Comparison of ENCODE assay signal across 8 mouse cellular contexts in the genomic region with DNA sequence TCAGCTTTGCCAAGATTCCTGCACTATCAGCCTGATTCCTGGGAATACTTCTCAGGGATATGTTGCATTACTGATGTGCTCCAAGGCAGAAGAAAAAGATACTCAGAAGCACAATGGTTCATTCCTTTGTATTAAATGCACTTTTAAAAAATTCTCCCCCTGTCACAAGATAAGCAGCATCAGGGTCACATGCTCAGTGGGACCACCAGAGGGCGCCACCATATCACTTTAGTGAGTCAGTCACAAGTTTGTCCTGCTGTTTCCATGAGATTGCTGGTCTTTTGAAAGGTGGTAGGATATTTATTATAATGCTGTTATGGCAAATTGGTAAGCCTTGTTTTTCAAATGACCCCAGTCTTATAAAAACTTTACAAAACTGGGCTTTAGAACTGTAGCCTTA. TPM values are rescaled to one million over a fixed set of nuclear protein-coding genes. Genes with fewer than 3 reads are reported as not detected.
DNase-seq lines count a peak whose midpoint lies in the region; ATAC-seq and TF ChIP-seq lines count a peak whose summit lies in the region.

No protein-coding gene starts in this region.

- peak; percentile 64 for DNase-seq in forebrain, embryonic 14.5 days (ENCODE audit: low spot score)
- peak; percentile 29 for DNase-seq in ovary, postnatal 14 days (ENCODE audit: low spot score)
- DNase-seq in ovary, postnatal 10 days (ENCODE audit: low spot score), result no peak
- peak; percentile 76 for DNase-seq in brain, embryonic 14.5 days (ENCODE audit: low read depth)
- peak; percentile 65 for DNase-seq in gastrocnemius, postnatal 10 days
- DNase-seq in liver, embryonic 14.5 days (ENCODE audit: low read depth in 3 of 3, low spot score in 3 of 3), result peak in 2 of 3 experiments; percentile 1 to 7
- peak; percentile 57 for DNase-seq in splenic B cell, adult 2 months (ENCODE audit: low read depth, low spot score)

- no peaks in the 10 kb centered on the region for H3K4me1 ChIP-seq in forebrain, embryonic 14.5 days (ENCODE audit: control insufficient read depth, insufficient read depth, low read length)
- no peaks in the 10 kb centered on the region for H3K4me1 ChIP-seq in forebrain, embryonic 13.5 days
- no peaks in the 10 kb centered on the region for H3K4me1 ChIP-seq in liver, embryonic 14.5 days (replicated peaks; ENCODE audit: control insufficient read depth in 2 of 2, insufficient read depth in 2 of 2, low read length in 1 of 2)

- WGBS in forebrain, embryonic 14.5 days, result 0% methylated on average over 1 of the region's 1 CpGs
- 0% methylated on average over 1 of the region's 1 CpGs for WGBS in forebrain, embryonic 13.5 days
- WGBS in liver, embryonic 14.5 days (ENCODE audit: insufficient replicate concordance), result 0% methylated on average over 1 of the region's 1 CpGs

- no peak overlapping the region for H3K4me3 ChIP-seq in forebrain, embryonic 14.5 days (ENCODE audit: low read depth, low read length)
- H3K4me3 ChIP-seq in forebrain, embryonic 13.5 days, result no peak overlapping the region
- H3K4me3 ChIP-seq in liver, embryonic 14.5 days (ENCODE audit: insufficient read depth in 1 of 2, low read depth in 2 of 2, low read length in 2 of 2), result no peak overlapping the region

- no peaks in the 10 kb centered on the region for H3K27me3 ChIP-seq in forebrain, embryonic 14.5 days (replicated peaks; ENCODE audit: control insufficient read depth, insufficient read depth, low read length)
- H3K27me3 ChIP-seq in forebrain, embryonic 13.5 days, result no peaks in the 10 kb centered on the region
- no peaks in the 10 kb centered on the region for H3K27me3 ChIP-seq in liver, embryonic 14.5 days (ENCODE audit: control insufficient read depth, insufficient read depth, low read length)
- H3K27me3 ChIP-seq in splenic B cell, adult 2 months (ENCODE audit: control insufficient read depth, insufficient read depth, low read length, poor library complexity, severe bottlenecking), result no peaks in the 10 kb centered on the region

- H3K4me2 ChIP-seq in forebrain, embryonic 14.5 days (ENCODE audit: low read length), result no peak overlapping the region
- no peak overlapping the region for H3K4me2 ChIP-seq in forebrain, embryonic 13.5 days
- H3K4me2 ChIP-seq in liver, embryonic 14.5 days (ENCODE audit: low read depth), result no peak overlapping the region

- H3K9ac ChIP-seq in forebrain, embryonic 14.5 days (ENCODE audit: low read length), result no peak overlapping the region
- H3K9ac ChIP-seq in forebrain, embryonic 13.5 days, result no peak overlapping the region
- H3K9ac ChIP-seq in liver, embryonic 14.5 days (replicated peaks), result no peak overlapping the region

- TF ChIP-seq POLR2A in brain, embryonic 14.5 days (IDR thresholded peaks at IDR 0.05; ENCODE audit: borderline replicate concordance, extremely low read depth, insufficient read depth, insufficient read length, poor library complexity, severe bottlenecking), result no peak

- H3K36me3 ChIP-seq in forebrain, embryonic 14.5 days (ENCODE audit: control insufficient read depth, insufficient read depth, low read length), result no peaks in the 10 kb centered on the region
- H3K36me3 ChIP-seq in forebrain, embryonic 13.5 days (ENCODE audit: poor library complexity, severe bottlenecking), result no peaks in the 10 kb centered on the region
- H3K36me3 ChIP-seq in liver, embryonic 14.5 days (replicated peaks; ENCODE audit: control insufficient read depth, insufficient read depth, low read depth), result no peaks in the 10 kb centered on the region
- H3K36me3 ChIP-seq in splenic B cell, adult 2 months (ENCODE audit: control insufficient read depth, insufficient read depth, low read length, poor library complexity, severe bottlenecking), result no peaks in the 10 kb centered on the region

- no peak overlapping the region for H3K27ac ChIP-seq in forebrain, embryonic 14.5 days (ENCODE audit: low read depth, low read length)
- no peak overlapping the region for H3K27ac ChIP-seq in forebrain, embryonic 13.5 days
- H3K27ac ChIP-seq in liver, embryonic 14.5 days, result no peak overlapping the region

- peak; percentile 71; the same call in 1 of the 2 replicates for TF ChIP-seq CTCF in brain, embryonic 14.5 days (IDR thresholded peaks at IDR 0.05; ENCODE audit: borderline replicate concordance, extremely low read depth, insufficient read depth, insufficient read length)
- peak; percentile 73 for TF ChIP-seq CTCF in liver, embryonic 14.5 days (IDR thresholded peaks at IDR 0.05; ENCODE audit: low read depth)

- TF ChIP-seq EP300 in liver, embryonic 14.5 days (IDR thresholded peaks at IDR 0.05; ENCODE audit: low read depth), result no peak

- H3K9me3 ChIP-seq in forebrain, embryonic 14.5 days (replicated peaks; ENCODE audit: control insufficient read depth, low read length), result no peaks in the 10 kb centered on the region
- H3K9me3 ChIP-seq in forebrain, embryonic 13.5 days (replicated peaks), result no peaks in the 10 kb centered on the region
- no peaks in the 10 kb centered on the region for H3K9me3 ChIP-seq in liver, embryonic 14.5 days (ENCODE audit: control insufficient read depth, low read length)

- no peak for ATAC-seq in forebrain, embryonic 14.5 days
- no peak for ATAC-seq in forebrain, embryonic 13.5 days
- ATAC-seq in liver, embryonic 14.5 days (ENCODE audit: insufficient read depth), result no peak

RNA-seq across cellular contexts. Expression of a gene that starts 30.3 kb away (rescaled TPM):
- not detected in 2 replicates for polyA plus RNA-seq in forebrain, embryonic 14.5 days (2014; fragmentation: Nextera tagmentation; extraction: Ambion mirVana)
- not detected in 2 replicates for polyA plus RNA-seq in forebrain, embryonic 13.5 days (2015; fragmentation: Nextera tagmentation; extraction: Ambion mirVana)
- 0.30 and 0.36 TPM in 2 replicates for polyA plus RNA-seq in brain, embryonic 14.5 days (2012; rRNA removed)
- total RNA-seq in gastrocnemius, postnatal 10 days (2021), result 1 to 10 TPM in 1 of 2 experiments, under 1 TPM in 1; 0.92 to 1.7 TPM
- polyA plus RNA-seq in liver, embryonic 14.5 days (2012; rRNA removed), result 0.08 TPM in 1 of 2 replicates, not detected in the other
- polyA plus RNA-seq in liver, embryonic 14.5 days (2014; fragmentation: Nextera tagmentation; extraction: Ambion mirVana), result not detected in 2 replicates

RNA-seq across cellular contexts. Expression of a gene that starts 37.6 kb away (rescaled TPM):
- polyA plus RNA-seq in forebrain, embryonic 14.5 days (2014; fragmentation: Nextera tagmentation; extraction: Ambion mirVana), result not detected in 2 replicates
- not detected in 2 replicates for polyA plus RNA-seq in forebrain, embryonic 13.5 days (2015; fragmentation: Nextera tagmentation; extraction: Ambion mirVana)
- polyA plus RNA-seq in brain, embryonic 14.5 days (2012; rRNA removed), result not detected in 2 replicates
- total RNA-seq in gastrocnemius, postnatal 10 days (2021), result not detected
- polyA plus RNA-seq in liver, embryonic 14.5 days (2012; rRNA removed), result not detected in 2 replicates
- polyA plus RNA-seq in liver, embryonic 14.5 days (2014; fragmentation: Nextera tagmentation; extraction: Ambion mirVana), result not detected in 2 replicates

RNA-seq across cellular contexts. Expression of a gene that starts 48.8 kb away (rescaled TPM):
- 0.56 and 0.61 TPM in 2 replicates for polyA plus RNA-seq in forebrain, embryonic 14.5 days (2014; fragmentation: Nextera tagmentation; extraction: Ambion mirVana)
- 0.14 and 0.34 TPM in 2 replicates for polyA plus RNA-seq in forebrain, embryonic 13.5 days (2015; fragmentation: Nextera tagmentation; extraction: Ambion mirVana)
- 0.28 and 0.94 TPM in 2 replicates for polyA plus RNA-seq in brain, embryonic 14.5 days (2012; rRNA removed)
- total RNA-seq in gastrocnemius, postnatal 10 days (2021), result under 1 TPM; 0.54 to 0.65 TPM
- polyA plus RNA-seq in liver, embryonic 14.5 days (2012; rRNA removed), result 0.11 and 0.19 TPM in 2 replicates
- polyA plus RNA-seq in liver, embryonic 14.5 days (2014; fragmentation: Nextera tagmentation; extraction: Ambion mirVana), result 0.18 TPM in 1 of 2 replicates, not detected in the other
